Mouse (Mus musculus) megakaryocyte-erythroid progenitor cell, adult 5-6 weeks (primary cell): ENCODE measurements around the gene Fgf12. TPM values are rescaled to one million over a fixed set of nuclear protein-coding genes. Genes with fewer than 3 reads are reported as not detected.

Experiments used
- ATAC-seq: replicated peaks from 2 replicates; pipeline ENCODE4 v1.8.0; 2016; ENCODE audit warnings: mild to moderate bottlenecking, inconsistent platforms; ENCODE audit not compliant: severe bottlenecking, poor library complexity, low FRiP score, low TSS enrichment
- total RNA-seq, 2 experiments: library from RNA; stranded (forward) in 1 of 2; stranded (reverse) in 1 of 2; fragments of 200-1000, 215-1000 nt in 1 of 2; fragments of >200 nt in 1 of 2; fragmentation: Nextera tagmentation in 1 of 2; gene quantifications; 2 replicates each; pipeline ENCODE4 v1.2.3; 2014 to 2017

Gene Fgf12
- total RNA-seq, 2 experiments from 2014 or later: not detected

DNA sequence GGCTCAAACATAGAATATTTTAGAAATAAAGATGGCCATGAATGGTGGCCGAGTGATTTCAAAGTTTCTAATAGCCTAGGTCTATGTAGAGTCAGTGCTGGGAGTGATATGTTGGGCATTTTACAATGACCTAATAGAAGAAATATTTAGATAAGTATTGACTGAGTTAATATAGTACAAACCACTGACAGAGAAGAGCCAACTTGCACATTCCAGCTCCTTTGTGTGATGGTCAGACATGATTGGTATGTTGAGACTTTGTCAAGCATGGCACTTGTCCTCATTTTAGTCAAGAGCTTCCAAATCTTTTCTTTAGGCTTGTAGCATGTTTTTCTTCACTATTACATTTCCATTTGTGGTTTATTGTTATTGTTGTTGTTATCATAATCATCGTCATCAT, 596.4 kb downstream of the Fgf12 start:
- ATAC-seq: no peak

DNA sequence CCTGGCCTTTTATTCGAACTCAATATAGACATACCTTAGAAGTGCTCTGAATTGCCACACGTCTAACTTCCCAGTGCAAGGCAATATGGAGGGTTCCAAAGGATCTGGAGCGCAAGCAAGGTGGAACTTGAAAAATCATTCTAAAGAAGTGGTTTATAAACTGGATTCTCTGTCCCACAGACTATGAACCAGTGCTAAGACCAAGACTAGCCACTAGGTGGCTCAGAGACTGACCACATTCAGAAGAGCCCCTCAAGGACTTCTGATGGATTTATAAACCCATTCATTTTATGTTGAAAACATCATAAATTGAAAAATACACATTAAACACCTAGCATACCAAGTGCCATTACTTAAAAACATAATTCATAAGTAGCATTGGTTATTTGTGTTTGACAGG, 611.9 kb downstream of the Fgf12 start:
- no peak for ATAC-seq

DNA sequence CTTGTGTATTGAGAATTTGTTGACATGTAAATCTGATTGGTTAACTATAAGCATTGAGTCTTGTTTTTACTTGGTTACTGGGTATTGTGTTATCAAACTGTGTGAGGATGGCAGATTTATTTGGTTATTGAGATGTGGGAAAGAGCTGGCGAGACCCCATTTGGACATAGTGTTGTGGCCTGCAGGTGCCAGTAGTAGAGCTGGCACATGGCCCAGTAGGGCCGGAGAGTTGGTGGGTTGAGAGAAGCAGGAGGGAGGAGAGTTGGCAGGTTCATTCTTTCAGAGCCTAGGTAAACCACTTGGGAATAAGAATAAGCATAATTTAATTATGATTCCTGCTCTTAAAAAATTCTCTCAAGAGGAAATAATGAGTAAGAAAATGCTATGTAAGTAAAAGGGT, 625.9 kb downstream of the Fgf12 start:
- no peak for ATAC-seq

Other genes with a start within 250 kb of the Fgf12 start
- not detected in 2 replicates for gene Mb21d2, start 176.6 kb upstream of the Fgf12 start, total RNA-seq (2014; fragmentation: Nextera tagmentation)
- not detected in 2 replicates for gene Mb21d2, start 176.6 kb upstream of the Fgf12 start, total RNA-seq (2017)